In the genomic region with DNA sequence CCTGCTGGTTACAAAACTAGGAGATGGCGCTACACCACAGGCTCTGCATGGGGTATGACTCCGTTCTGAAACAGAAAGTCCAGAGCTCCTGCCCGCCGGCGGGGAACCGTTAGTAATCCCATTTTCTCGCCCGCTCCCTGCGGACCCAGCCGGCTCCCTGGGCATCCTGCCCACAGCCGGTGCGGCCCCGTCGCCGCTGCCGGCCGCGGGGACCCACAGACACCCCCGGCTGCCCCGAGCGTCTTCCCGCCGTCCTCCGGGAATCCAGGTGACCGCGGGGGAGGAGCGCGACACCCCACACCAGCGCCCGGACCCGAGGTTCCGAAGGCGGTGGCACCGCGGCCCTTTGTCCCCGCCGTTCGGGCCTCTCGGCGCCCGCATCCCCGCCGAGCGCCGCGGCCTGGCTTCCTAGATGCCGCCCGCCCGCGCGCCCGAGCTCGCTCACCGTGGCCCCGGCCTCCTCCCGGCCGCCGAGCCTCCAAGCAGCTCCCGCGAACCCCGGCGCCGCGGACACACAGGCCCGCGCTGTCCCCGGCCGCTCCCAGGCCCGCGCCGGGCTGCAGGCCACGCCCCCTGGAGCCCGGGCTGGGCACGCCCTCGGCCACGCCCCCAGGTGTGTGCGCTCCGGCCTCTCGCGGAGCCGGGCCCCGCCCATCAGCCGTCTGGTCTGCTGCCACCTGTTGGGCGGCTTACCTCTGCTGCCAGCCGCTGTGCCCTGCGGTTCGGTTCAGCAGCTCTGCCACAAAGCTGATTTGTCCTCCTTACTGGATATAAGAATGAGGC, we compare ENCODE assay signal across 8 mouse cellular contexts. TPM values are rescaled to one million over a fixed set of nuclear protein-coding genes. Genes with fewer than 3 reads are reported as not detected.
DNase-seq lines count a peak whose midpoint lies in the region; ATAC-seq and TF ChIP-seq lines count a peak whose summit lies in the region.

A gene (minus strand): TSS at position 605 of the 783 bp plus-strand sequence.

- peak within 1 kb of the TSS; percentile 46 to 75 (median 71) for H3K4me3 ChIP-seq in CH12.LX (replicated peaks in 1 of 3; ENCODE audit: low read depth in 2 of 3, low read length in 2 of 3, poor library complexity in 1 of 3)
- H3K4me3 ChIP-seq in forebrain, embryonic 12.5 days (replicated peaks) = peak within 1 kb of the TSS; percentile 87
- H3K4me3 ChIP-seq in heart, postnatal 0 days (ENCODE audit: low read depth, low read length) = peak within 1 kb of the TSS; percentile 80
- H3K4me3 ChIP-seq in liver, embryonic 16.5 days (ENCODE audit: low read depth, low read length) = peak within 1 kb of the TSS; percentile 90
- H3K4me3 ChIP-seq in neural tube, embryonic 13.5 days = peak within 1 kb of the TSS; percentile 94
- peak within 1 kb of the TSS; percentile 95 for H3K4me3 ChIP-seq in testis, adult 2 months (ENCODE audit: control insufficient read depth, low read depth, low read length)

- H3K4me2 ChIP-seq in CH12.LX (ENCODE audit: insufficient read depth, low read depth, poor library complexity, severe bottlenecking) = no peak within 1 kb of the TSS
- peak within 1 kb of the TSS; percentile 66 for H3K4me2 ChIP-seq in forebrain, embryonic 12.5 days
- H3K4me2 ChIP-seq in heart, postnatal 0 days (ENCODE audit: low read depth, low read length) = peak within 1 kb of the TSS; percentile 61
- peak within 1 kb of the TSS; percentile 91 for H3K4me2 ChIP-seq in liver, embryonic 16.5 days (ENCODE audit: low read depth, low read length)
- H3K4me2 ChIP-seq in neural tube, embryonic 13.5 days = peak within 1 kb of the TSS; percentile 67

- H3K79me2 ChIP-seq in CH12.LX (replicated peaks; ENCODE audit: control insufficient read depth, extremely low read depth, insufficient read depth, poor library complexity, severe bottlenecking) = peaks cover 5% of the 10 kb centered on the region

- in situ Hi-C loops in CH12.LX (cut with MboI; ENCODE audit: low pct_ligation_motif_present, low pct_unique_long_range_greater_than_20kb, low sequenced_read_pairs) = loop anchor here (10.0 kb wide), 1 partner anchor 154 kb away; a partner anchor contains a TSS

- TF ChIP-seq POLR2A in CH12.LX (IDR thresholded peaks at IDR 0.05; ENCODE audit: low read depth, low read length) = peak; percentile 80; the same call in 1 of the 2 replicates
- TF ChIP-seq POLR2A in testis, adult 2 months (IDR thresholded peaks at IDR 0.05; ENCODE audit: control insufficient read depth, low read depth, low read length) = peak; percentile 67; the same call in 1 of the 2 replicates

- no peak within 1 kb of the TSS; the same call in 1 of the 2 replicates for H3K27ac ChIP-seq in CH12.LX (ENCODE audit: insufficient read depth, low read depth)
- peak within 1 kb of the TSS; percentile 86 for H3K27ac ChIP-seq in forebrain, embryonic 12.5 days
- peak within 1 kb of the TSS; percentile 88 for H3K27ac ChIP-seq in heart, postnatal 0 days (ENCODE audit: low read depth)
- peak within 1 kb of the TSS; percentile 85 for H3K27ac ChIP-seq in liver, embryonic 16.5 days (ENCODE audit: low read length)
- peak within 1 kb of the TSS; percentile 91 for H3K27ac ChIP-seq in neural tube, embryonic 13.5 days (replicated peaks)
- H3K27ac ChIP-seq in testis, adult 2 months (ENCODE audit: control insufficient read depth, insufficient read depth, low read depth, low read length) = peak within 1 kb of the TSS; percentile 85

- H3K9me3 ChIP-seq in CH12.LX (replicated peaks; ENCODE audit: low read length) = peaks cover 2% of the 10 kb centered on the region
- H3K9me3 ChIP-seq in forebrain, embryonic 12.5 days = 0 out of 2 replicates have a peak, but pooled peaks cover 3% of the 10 kb centered on the region
- H3K9me3 ChIP-seq in heart, postnatal 0 days (replicated peaks; ENCODE audit: control insufficient read depth, low read length) = no peaks in the 10 kb centered on the region
- H3K9me3 ChIP-seq in liver, embryonic 16.5 days (replicated peaks; ENCODE audit: control insufficient read depth, low read length) = no peaks in the 10 kb centered on the region
- H3K9me3 ChIP-seq in neural tube, embryonic 13.5 days = peaks cover 4% of the 10 kb centered on the region; the same call in 1 of the 2 replicates

- H3K4me1 ChIP-seq in CH12.LX (ENCODE audit: control insufficient read depth in 1 of 2, insufficient read depth in 2 of 2) = peaks cover 9 to 29% of the 10 kb centered on the region in 2 experiments
- H3K4me1 ChIP-seq in forebrain, embryonic 12.5 days = peaks cover 11% of the 10 kb centered on the region
- H3K4me1 ChIP-seq in heart, postnatal 0 days (ENCODE audit: control insufficient read depth, insufficient read depth) = peaks cover 22% of the 10 kb centered on the region; the same call in 1 of the 2 replicates
- peaks cover 10% of the 10 kb centered on the region for H3K4me1 ChIP-seq in liver, embryonic 16.5 days (ENCODE audit: control insufficient read depth, low read depth, low read length)
- peaks cover 15% of the 10 kb centered on the region for H3K4me1 ChIP-seq in neural tube, embryonic 13.5 days (replicated peaks)
- H3K4me1 ChIP-seq in testis, adult 2 months (ENCODE audit: control insufficient read depth, insufficient read depth, low read length) = peaks cover 5% of the 10 kb centered on the region

- H3K36me3 ChIP-seq in CH12.LX (replicated peaks in 1 of 2; ENCODE audit: control insufficient read depth in 1 of 2, insufficient read depth in 1 of 2, low read length in 1 of 2) = peaks cover 6 to 11% of the 10 kb centered on the region in 2 experiments
- peaks cover 26% of the 10 kb centered on the region for H3K36me3 ChIP-seq in forebrain, embryonic 12.5 days (replicated peaks)
- peaks cover 5% of the 10 kb centered on the region for H3K36me3 ChIP-seq in heart, postnatal 0 days (replicated peaks; ENCODE audit: control insufficient read depth, insufficient read depth, low read length)
- H3K36me3 ChIP-seq in liver, embryonic 16.5 days (ENCODE audit: control insufficient read depth, insufficient read depth) = no peaks in the 10 kb centered on the region
- H3K36me3 ChIP-seq in neural tube, embryonic 13.5 days = peaks cover 26% of the 10 kb centered on the region
- no peaks in the 10 kb centered on the region; the same call in 1 of the 2 replicates for H3K36me3 ChIP-seq in testis, adult 2 months (ENCODE audit: control insufficient read depth, insufficient read depth, low read length)

- under 1% methylated on average over 81 of the region's 87 CpGs for WGBS in forebrain, embryonic 12.5 days
- WGBS in heart, postnatal 0 days = under 1% methylated on average over 84 of the region's 87 CpGs
- WGBS in liver, embryonic 16.5 days (ENCODE audit: insufficient replicate concordance) = under 1% methylated on average over 86 of the region's 87 CpGs
- under 1% methylated on average over 80 of the region's 87 CpGs for WGBS in neural tube, embryonic 13.5 days

- no peak for TF ChIP-seq EP300 in CH12.LX (IDR thresholded peaks at IDR 0.05; ENCODE audit: low read length)
- no peak for TF ChIP-seq EP300 in heart, postnatal 0 days (IDR thresholded peaks at IDR 0.05; ENCODE audit: low read depth)

- dilution Hi-C loops in CH12.LX (cut with MboI; ENCODE audit: extremely low pct_ligation_motif_present, extremely low pct_unique_long_range_greater_than_20kb, low sequenced_read_pairs) = no loop called here

- TF ChIP-seq CTCF in CH12.LX (conservative IDR thresholded peaks at IDR 0.05 in 1 of 2, IDR thresholded peaks at IDR 0.05 in 1 of 2; ENCODE audit: low read depth in 2 of 2, low read length in 2 of 2) = peak in 1 of 2 experiments; percentile 78; a peak in 2 of 4 replicates
- TF ChIP-seq CTCF in heart, postnatal 0 days (IDR thresholded peaks at IDR 0.05; ENCODE audit: low read depth) = peak; percentile 76
- peak; percentile 33; the same call in 1 of the 2 replicates for TF ChIP-seq CTCF in testis, adult 2 months (IDR thresholded peaks at IDR 0.05; ENCODE audit: control insufficient read depth, insufficient read depth, insufficient replicate concordance, low read depth, low read length)

- peak; percentile 85 for DNase-seq in CH12.LX (ENCODE audit: extremely low read depth)
- DNase-seq in c-Kit-positive CD71-positive TER-119-negative erythroid progenitor cells, embryonic 14.5 days (ENCODE audit: low read depth) = peak; percentile 90
- DNase-seq in heart, postnatal 0 days (ENCODE audit: low spot score) = peak; percentile 89
- DNase-seq in kidney, postnatal 4 days = peak; percentile 97 to 98

- ATAC-seq in forebrain, embryonic 12.5 days (ENCODE audit: low FRiP score) = peak; percentile 98
- ATAC-seq in heart, postnatal 0 days (ENCODE audit: insufficient read depth, low read depth) = peak; percentile 97
- peak; percentile 97 for ATAC-seq in liver, embryonic 16.5 days (ENCODE audit: low read depth)
- ATAC-seq in neural tube, embryonic 13.5 days (ENCODE audit: low read depth) = peak; percentile 98

- no peaks in the 10 kb centered on the region for H3K27me3 ChIP-seq in CH12.LX (replicated peaks)
- no peaks in the 10 kb centered on the region for H3K27me3 ChIP-seq in forebrain, embryonic 12.5 days
- H3K27me3 ChIP-seq in heart, postnatal 0 days (ENCODE audit: control insufficient read depth, insufficient read depth, low read length) = no peaks in the 10 kb centered on the region
- no peaks in the 10 kb centered on the region for H3K27me3 ChIP-seq in liver, embryonic 16.5 days (ENCODE audit: control insufficient read depth, insufficient read depth, low read depth, low read length)
- no peaks in the 10 kb centered on the region for H3K27me3 ChIP-seq in neural tube, embryonic 13.5 days
- no peaks in the 10 kb centered on the region for H3K27me3 ChIP-seq in testis, adult 2 months (ENCODE audit: control insufficient read depth, insufficient read depth, low read length)

- H3K9ac ChIP-seq in CH12.LX (ENCODE audit: insufficient read depth, low read depth) = peak within 1 kb of the TSS; percentile 75
- peak within 1 kb of the TSS; percentile 94 for H3K9ac ChIP-seq in forebrain, embryonic 12.5 days
- peak within 1 kb of the TSS; percentile 92 for H3K9ac ChIP-seq in heart, postnatal 0 days (replicated peaks; ENCODE audit: low read depth, low read length)
- peak within 1 kb of the TSS; percentile 92 for H3K9ac ChIP-seq in liver, embryonic 16.5 days (ENCODE audit: low read depth, low read length)
- H3K9ac ChIP-seq in neural tube, embryonic 13.5 days = peak within 1 kb of the TSS; percentile 94

- peak; percentile 34 for TF ChIP-seq RAD21 in CH12.LX (IDR thresholded peaks at IDR 0.05; ENCODE audit: low read depth, low read length)

TF ChIP-seq in CH12.LX, 34 proteins besides CTCF, POLR2A, EP300 and RAD21 (continues in another document):
- TF ChIP-seq BHLHE40 (IDR thresholded peaks at IDR 0.05; ENCODE audit: low read depth, low read length) = no peak

RNA-seq across cellular contexts. Expression of the gene that starts here (rescaled TPM):
- 17.4 and 18.2 TPM in 2 replicates for total RNA-seq in CH12.LX (2012; rRNA removed)
- 12.0 and 12.6 TPM in 2 replicates for total RNA-seq in CH12.LX (2014; rRNA removed)
- polyA plus RNA-seq in CH12.LX (2012; ENCODE audit: insufficient read length, low read depth) = 12.5 and 13.4 TPM in 2 replicates
- 100 and 101 TPM in 2 replicates for polyA plus RNA-seq in forebrain, embryonic 12.5 days (2016; fragmentation: Nextera tagmentation; extraction: Ambion mirVana)
- total RNA-seq in heart, postnatal 0 days (2014; rRNA removed; ENCODE audit: low replicate concordance) = 81.4 and 92.7 TPM in 2 replicates
- 60.0 and 65.8 TPM in 2 replicates for polyA plus RNA-seq in heart, postnatal 0 days (2015; fragmentation: Nextera tagmentation; extraction: Ambion mirVana)
- 16.0 and 16.9 TPM in 2 replicates for polyA plus RNA-seq in liver, embryonic 16.5 days (2015; fragmentation: Nextera tagmentation; extraction: Ambion mirVana)
- 56.9 and 59.6 TPM in 2 replicates for polyA plus RNA-seq in neural tube, embryonic 13.5 days (2015; fragmentation: Nextera tagmentation; extraction: Ambion mirVana)
- 6.8 and 7.6 TPM in 2 replicates for polyA plus RNA-seq in testis, adult 2 months (2012; rRNA removed)
